Mouse (Mus musculus): Measurements from ENCODE around the gene Eef1g.
A peak's percentile ranks its signal among the peaks of the same experiment; 100 is the strongest.

Gene Eef1g

GRCm38 (mm10) chr19:9026634-9027033 is 59.8 kb downstream of the Eef1g start:
- DNase-seq (ENCODE audit: low spot score) = no peak

GRCm38 (mm10) chr19:9027795-9028194 is 61.0 kb downstream of the Eef1g start:
- peak; percentile 83 for DNase-seq (ENCODE audit: low spot score)
